Mouse (Mus musculus): ENCODE measurements around the gene Olfr211. TPM values are rescaled to one million over a fixed set of nuclear protein-coding genes. Genes with fewer than 3 reads are reported as not detected.
A peak's percentile ranks its signal among the peaks of the same experiment; 100 is the strongest.

The Olfr211 gene
- not detected in 2 replicates for polyA plus RNA-seq (2015; fragmentation: Nextera tagmentation; extraction: Ambion mirVana)

GRCm38 (mm10) chr6:116488791-116489190, at the start of gene Olfr211:
TSS of gene Olfr211 (plus strand) at chr6:116489091.
- no peak within 1 kb of the TSS for H3K4me3 ChIP-seq
- H3K4me1 ChIP-seq: no peaks in the 10 kb centered on the region
- no peaks in the 10 kb centered on the region for H3K9me3 ChIP-seq
- 67% methylated on average over 4 of the region's 4 CpGs for WGBS
- H3K9ac ChIP-seq: no peak within 1 kb of the TSS
- H3K36me3 ChIP-seq: no peaks in the 10 kb centered on the region
- no peak for ATAC-seq (ENCODE audit: extremely low read depth, insufficient number of reproducible peaks, low FRiP score, low TSS enrichment)
- H3K4me2 ChIP-seq: no peak within 1 kb of the TSS
- H3K27me3 ChIP-seq (replicated peaks): no peaks in the 10 kb centered on the region
- no peak within 1 kb of the TSS for H3K27ac ChIP-seq (replicated peaks)

DNA sequence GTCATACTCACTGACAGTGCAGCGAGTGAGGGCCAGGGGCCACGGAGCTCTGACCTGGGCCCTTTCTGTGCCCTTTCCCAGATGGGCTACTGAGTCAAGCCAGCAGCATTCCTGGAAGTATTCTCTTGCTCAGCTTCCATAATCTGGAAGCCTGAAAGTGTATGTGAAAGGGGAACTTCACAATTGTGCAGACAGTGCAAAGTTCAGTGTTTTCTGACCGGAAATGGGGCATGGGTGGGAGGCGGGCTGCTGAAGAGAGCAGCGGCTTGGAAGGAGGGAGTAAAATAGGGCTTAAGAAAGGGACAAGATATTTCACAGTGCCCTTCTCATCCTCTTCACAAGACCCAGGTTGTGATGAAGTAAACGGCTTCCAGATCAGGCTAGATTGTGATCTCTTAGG, 49.4 kb upstream of the Olfr211 start:
- Histone ChIP-seq H3K36me3 (no peaks in the 10 kb centered on the region), H3K9me3 (no peaks in the 10 kb centered on the region; the same call in 1 of the 2 replicates), H3K9ac (no peak overlapping the region), H3K4me3 (no peak overlapping the region), H3K27ac (replicated peaks) (no peak overlapping the region), H3K27me3 (replicated peaks) (no peaks in the 10 kb centered on the region), H3K4me2 (no peak overlapping the region), H3K4me1 (peaks cover 16% of the 10 kb centered on the region)
- ATAC-seq (ENCODE audit: extremely low read depth, insufficient number of reproducible peaks, low FRiP score, low TSS enrichment): no peak
- 81% methylated on average over 6 of the region's 6 CpGs for WGBS

- H3K4me1 ChIP-seq: peaks cover 16% of the 10 kb centered on the region
- 48% methylated on average over 4 of the region's 4 CpGs for WGBS
- no peak overlapping the region for H3K4me3 ChIP-seq
- peak overlapping the region; percentile 42 for H3K4me2 ChIP-seq
- no peaks in the 10 kb centered on the region for H3K27me3 ChIP-seq (replicated peaks)
- no peaks in the 10 kb centered on the region for H3K36me3 ChIP-seq
- H3K27ac ChIP-seq (replicated peaks): peak overlapping the region; percentile 82
- no peaks in the 10 kb centered on the region; the same call in 1 of the 2 replicates for H3K9me3 ChIP-seq
- no peak overlapping the region for H3K9ac ChIP-seq
- ATAC-seq (ENCODE audit: extremely low read depth, insufficient number of reproducible peaks, low FRiP score, low TSS enrichment): no peak
Measured at GRCm38 (mm10) chr6:116440447-116440846, 48.4 kb upstream of the Olfr211 start.

DNA sequence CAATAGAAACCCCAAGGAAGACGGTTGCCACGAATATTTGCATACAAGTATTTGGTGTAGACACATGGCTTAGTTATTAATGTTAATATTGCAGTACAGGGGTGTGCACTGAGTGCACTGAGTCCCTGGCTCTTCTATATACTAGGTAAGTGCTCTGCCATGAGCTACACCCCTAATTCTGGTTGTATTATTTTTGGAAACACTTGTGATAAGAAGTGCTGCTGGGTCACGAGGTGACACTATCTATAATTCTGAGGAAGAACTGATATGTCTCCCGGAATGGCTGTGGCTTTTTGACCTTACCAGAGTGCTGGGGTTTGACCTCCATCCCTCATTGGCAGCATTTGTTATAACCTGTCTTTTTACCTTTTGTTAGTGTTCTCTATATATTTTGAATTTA, 48.0 kb upstream of the Olfr211 start:
- no peak overlapping the region for H3K4me3 ChIP-seq
- H3K9me3 ChIP-seq: no peaks in the 10 kb centered on the region; the same call in 1 of the 2 replicates
- H3K36me3 ChIP-seq: no peaks in the 10 kb centered on the region
- peak overlapping the region; percentile 82 for H3K27ac ChIP-seq (replicated peaks)
- WGBS: 25% methylated on average over 4 of the region's 4 CpGs
- H3K4me1 ChIP-seq: peaks cover 16% of the 10 kb centered on the region
- H3K27me3 ChIP-seq (replicated peaks): no peaks in the 10 kb centered on the region
- peak overlapping the region; percentile 42 for H3K4me2 ChIP-seq
- H3K9ac ChIP-seq: no peak overlapping the region
- ATAC-seq (ENCODE audit: extremely low read depth, insufficient number of reproducible peaks, low FRiP score, low TSS enrichment): no peak

DNA sequence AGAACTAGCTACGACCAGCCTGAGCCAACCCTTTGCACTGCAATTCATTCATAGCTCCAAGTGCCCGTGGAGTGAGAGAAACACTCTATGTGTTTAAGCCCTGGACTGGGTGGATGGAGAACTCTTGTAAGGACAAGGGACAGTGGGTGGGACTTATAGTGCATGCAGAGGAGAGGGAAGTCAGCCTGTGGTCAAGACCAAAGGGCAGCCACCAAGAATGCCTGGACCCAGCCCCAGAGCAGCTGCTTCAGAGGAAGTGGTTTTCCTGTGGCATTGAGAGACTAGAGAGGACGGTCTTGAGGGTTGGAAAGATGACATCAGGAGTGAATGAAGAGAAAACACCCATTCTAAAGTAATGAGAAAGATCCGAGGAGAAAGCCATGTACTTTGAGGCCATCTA, 33.1 kb upstream of the Olfr211 start:
- H3K36me3 ChIP-seq: no peaks in the 10 kb centered on the region
- WGBS: 64% methylated on average over 4 of the region's 4 CpGs
- no peak overlapping the region for H3K27ac ChIP-seq (replicated peaks)
- peaks cover 20% of the 10 kb centered on the region for H3K27me3 ChIP-seq (replicated peaks)
- no peak overlapping the region for H3K4me2 ChIP-seq
- no peaks in the 10 kb centered on the region for H3K9me3 ChIP-seq
- no peak overlapping the region for H3K4me3 ChIP-seq
- H3K4me1 ChIP-seq: peaks cover 10% of the 10 kb centered on the region; the same call in 1 of the 2 replicates
- ATAC-seq (ENCODE audit: extremely low read depth, insufficient number of reproducible peaks, low FRiP score, low TSS enrichment): no peak
- no peak overlapping the region for H3K9ac ChIP-seq

GRCm38 (mm10) chr6:116456482-116456881, 32.4 kb upstream of the Olfr211 start:
- Histone ChIP-seq H3K27me3 (replicated peaks) (peaks cover 27% of the 10 kb centered on the region), H3K4me2 (no peak overlapping the region), H3K9me3 (no peaks in the 10 kb centered on the region), H3K27ac (replicated peaks) (no peak overlapping the region), H3K4me3 (no peak overlapping the region), H3K4me1 (peaks cover 14% of the 10 kb centered on the region; the same call in 1 of the 2 replicates), H3K9ac (no peak overlapping the region), H3K36me3 (no peaks in the 10 kb centered on the region)
- WGBS: 25% methylated on average over 1 of the region's 1 CpGs
- ATAC-seq (ENCODE audit: extremely low read depth, insufficient number of reproducible peaks, low FRiP score, low TSS enrichment): no peak

GRCm38 (mm10) chr6:116458728-116459127, 30.2 kb upstream of the Olfr211 start:
- Histone ChIP-seq H3K4me1 (peaks cover 9% of the 10 kb centered on the region; the same call in 1 of the 2 replicates), H3K9me3 (no peaks in the 10 kb centered on the region), H3K27me3 (replicated peaks) (peaks cover 46% of the 10 kb centered on the region), H3K4me2 (no peak overlapping the region), H3K36me3 (no peaks in the 10 kb centered on the region), H3K4me3 (no peak overlapping the region), H3K27ac (replicated peaks) (no peak overlapping the region), H3K9ac (no peak overlapping the region)
- no peak for ATAC-seq (ENCODE audit: extremely low read depth, insufficient number of reproducible peaks, low FRiP score, low TSS enrichment)
- WGBS: 38% methylated on average over 4 of the region's 4 CpGs

DNA sequence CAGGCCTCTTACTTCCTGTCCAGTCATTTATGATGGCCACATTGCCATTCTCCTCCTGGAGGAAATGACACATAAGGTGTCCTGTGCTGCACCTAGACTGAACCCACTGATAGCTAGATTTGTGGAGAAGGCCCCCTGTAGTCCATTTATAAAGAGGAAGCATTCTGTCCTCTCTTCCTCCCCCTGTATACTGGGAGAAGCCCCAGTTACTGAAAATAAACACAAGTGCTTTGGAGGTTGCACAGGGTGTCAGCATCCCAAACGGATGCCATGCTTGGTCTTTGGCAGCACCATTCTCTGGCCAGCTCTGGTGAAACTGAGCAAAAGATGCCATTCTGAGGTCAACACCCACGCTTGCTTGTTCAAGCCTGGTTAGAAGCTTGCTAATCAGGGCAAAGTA, 29.7 kb upstream of the Olfr211 start:
- Histone ChIP-seq H3K4me3 (no peak overlapping the region), H3K9me3 (no peaks in the 10 kb centered on the region)
- 68% methylated on average over 2 of the region's 2 CpGs for WGBS

DNA sequence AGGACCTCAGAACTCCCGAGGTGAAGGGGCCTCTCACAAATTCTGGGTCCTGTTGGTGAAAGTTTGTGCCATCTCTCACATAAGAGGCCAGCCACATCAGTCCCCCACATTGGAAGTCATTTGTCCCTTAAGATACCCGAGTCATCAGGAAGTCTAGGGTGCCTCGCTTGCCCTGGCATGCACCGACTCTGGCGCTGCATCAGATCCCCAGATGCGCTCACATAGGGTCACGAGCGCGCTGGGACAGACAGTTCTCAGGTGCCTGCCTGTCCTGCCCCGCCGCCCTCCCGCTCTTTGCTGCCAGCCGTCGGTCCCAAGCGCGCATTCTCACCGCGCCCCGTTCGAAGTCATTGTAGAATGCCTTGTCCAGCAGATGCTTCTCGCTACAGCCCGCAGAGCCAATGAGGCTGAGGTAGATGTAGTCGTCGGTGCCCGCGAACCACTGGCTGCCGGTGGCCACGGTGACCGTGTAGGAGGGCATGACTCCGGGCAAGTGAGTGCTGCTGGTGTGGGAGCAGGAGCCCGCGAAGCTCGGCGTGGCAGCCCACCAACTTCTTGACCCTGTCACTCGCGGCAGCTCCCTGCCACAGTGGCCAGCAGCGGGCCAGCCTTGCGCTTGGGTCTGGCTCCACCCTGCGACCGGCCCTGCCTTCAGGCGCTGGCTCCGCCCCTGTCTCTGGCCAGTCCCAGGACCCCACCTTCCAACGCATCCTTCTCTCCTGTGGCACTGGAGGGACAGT, 28.2 kb upstream of the Olfr211 start, which contains the start of gene Alox5:
Gene Alox5 (minus strand): TSS at position 635 of the 740 bp plus-strand sequence.
- Histone ChIP-seq H3K9me3 (no peaks in the 10 kb centered on the region), H3K27me3 (replicated peaks) (peaks cover 49% of the 10 kb centered on the region), H3K4me1 (peaks cover 9% of the 10 kb centered on the region; the same call in 1 of the 2 replicates), H3K36me3 (no peaks in the 10 kb centered on the region), H3K4me3 (peak within 1 kb of the TSS; percentile 52), H3K9ac (peak within 1 kb of the TSS; percentile 33; the same call in 1 of the 2 replicates), H3K27ac (replicated peaks) (no peak within 1 kb of the TSS), H3K4me2 (peak within 1 kb of the TSS; percentile 77)
- no peak for ATAC-seq (ENCODE audit: extremely low read depth, insufficient number of reproducible peaks, low FRiP score, low TSS enrichment)
- WGBS: 2% methylated on average over 43 of the region's 43 CpGs

More for the DNA sequence above, 29.7 kb upstream of the Olfr211 start:
- Histone ChIP-seq H3K36me3 (no peaks in the 10 kb centered on the region), H3K27me3 (replicated peaks) (peaks cover 47% of the 10 kb centered on the region), H3K27ac (replicated peaks) (no peak overlapping the region), H3K4me1 (peaks cover 9% of the 10 kb centered on the region; the same call in 1 of the 2 replicates), H3K4me2 (no peak overlapping the region), H3K9ac (no peak overlapping the region)
- ATAC-seq (ENCODE audit: extremely low read depth, insufficient number of reproducible peaks, low FRiP score, low TSS enrichment): no peak

GRCm38 (mm10) chr6:116468081-116468480, 20.8 kb upstream of the Olfr211 start:
- Histone ChIP-seq H3K4me2 (no peak overlapping the region), H3K9me3 (no peaks in the 10 kb centered on the region), H3K27me3 (replicated peaks) (peaks cover 6% of the 10 kb centered on the region), H3K27ac (replicated peaks) (no peak overlapping the region), H3K9ac (no peak overlapping the region), H3K4me1 (no peaks in the 10 kb centered on the region), H3K4me3 (no peak overlapping the region), H3K36me3 (no peaks in the 10 kb centered on the region)
- WGBS: 22% methylated on average over 3 of the region's 3 CpGs
- no peak for ATAC-seq (ENCODE audit: extremely low read depth, insufficient number of reproducible peaks, low FRiP score, low TSS enrichment)

- Histone ChIP-seq H3K4me3 (no peak overlapping the region), H3K9me3 (no peaks in the 10 kb centered on the region), H3K9ac (no peak overlapping the region), H3K4me1 (no peaks in the 10 kb centered on the region), H3K27me3 (replicated peaks) (no peaks in the 10 kb centered on the region), H3K36me3 (no peaks in the 10 kb centered on the region), H3K4me2 (no peak overlapping the region), H3K27ac (replicated peaks) (no peak overlapping the region)
- WGBS: 61% methylated on average over 1 of the region's 1 CpGs
- no peak for ATAC-seq (ENCODE audit: extremely low read depth, insufficient number of reproducible peaks, low FRiP score, low TSS enrichment)
Measured at GRCm38 (mm10) chr6:116485081-116485480, 3.8 kb upstream of the Olfr211 start.

- WGBS: 41% methylated on average over 1 of the region's 1 CpGs
- no peaks in the 10 kb centered on the region for H3K4me1 ChIP-seq
- no peak overlapping the region for H3K9ac ChIP-seq
- no peak overlapping the region for H3K27ac ChIP-seq (replicated peaks)
- no peaks in the 10 kb centered on the region for H3K27me3 ChIP-seq (replicated peaks)
- H3K4me2 ChIP-seq: no peak overlapping the region
- H3K36me3 ChIP-seq: no peaks in the 10 kb centered on the region
- no peak overlapping the region for H3K4me3 ChIP-seq
- ATAC-seq (ENCODE audit: extremely low read depth, insufficient number of reproducible peaks, low FRiP score, low TSS enrichment): no peak
- no peaks in the 10 kb centered on the region for H3K9me3 ChIP-seq
Measured at GRCm38 (mm10) chr6:116486833-116487232, 2.1 kb upstream of the Olfr211 start.
